Mouse (Mus musculus) heart, adult 2 months (tissue): ENCODE results near the gene Gm21887.
"Not testable (repeated sequence)": the region's sequence is repeated elsewhere in the genome, so short reads cannot be mapped to it uniquely, and the experiment has no call there.

Source experiments
- CTCF ChIP-seq: fragments of 200-600 bp; IDR thresholded peaks from 2 replicates; pipeline ENCODE4 v1.8.1; 2022; ENCODE audit warnings: antibody characterized with exemption, mild to moderate bottlenecking, moderate library complexity
- POLR2A ChIP-seq: fragments of 200-500 bp; IDR thresholded peaks from 2 replicates; pipeline ENCODE4 v1.6.1; 2011; ENCODE audit warnings: mild to moderate bottlenecking, low read depth, low read length, control low read depth; ENCODE audit not compliant: insufficient read depth

- not testable (repeated sequence) for TF ChIP-seq CTCF, POLR2A
Measured at GRCm38 (mm10) chrX:170004793-170005192, 4.7 kb upstream of the Gm21887 start.
